ENCODE assay signal across 8 mouse cellular contexts in genomic region chr3:121953049-121953432, GRCm38 (mm10). TPM values are rescaled to one million over a fixed set of nuclear protein-coding genes. Genes with fewer than 3 reads are reported as not detected.
DNase-seq lines count a peak whose midpoint lies in the region; ATAC-seq and TF ChIP-seq lines count a peak whose summit lies in the region.

No protein-coding gene starts in this region.

- H3K27ac ChIP-seq in hindbrain, embryonic 11.5 days (ENCODE audit: low read depth, low read length): no peak overlapping the region
- H3K27ac ChIP-seq in lung, embryonic 16.5 days (ENCODE audit: low read length): peak overlapping the region; percentile 89

- CTCF ChIA-PET in Patski (lab: Charles Lee): interaction anchor here (1.0 to 1.4 kb wide), 2 partner anchors 15 to 49 kb away, joined by 3 to 6 read pairs; no protein-coding TSS in a partner anchor

- WGBS in hindbrain, embryonic 11.5 days: 1% methylated on average over 28 of the region's 44 CpGs
- WGBS in lung, embryonic 16.5 days: under 1% methylated on average over 35 of the region's 44 CpGs

- H3K9me3 ChIP-seq in hindbrain, embryonic 11.5 days (ENCODE audit: control insufficient read depth, low read length): no peaks in the 10 kb centered on the region
- peaks cover 2% of the 10 kb centered on the region; the same call in 1 of the 2 replicates for H3K9me3 ChIP-seq in lung, embryonic 16.5 days (ENCODE audit: control insufficient read depth, low read length)

- TF ChIP-seq CTCF in Patski (IDR thresholded peaks at IDR 0.05): no peak

- ATAC-seq in Patski: peak; percentile 86
- peak; percentile 94 for ATAC-seq in hindbrain, embryonic 11.5 days (ENCODE audit: low FRiP score)
- peak; percentile 97 for ATAC-seq in lung, embryonic 16.5 days (ENCODE audit: low read depth)

- no peaks in the 10 kb centered on the region for H3K36me3 ChIP-seq in hindbrain, embryonic 11.5 days (ENCODE audit: control insufficient read depth, insufficient read depth, low read length)
- H3K36me3 ChIP-seq in lung, embryonic 16.5 days (ENCODE audit: control insufficient read depth, insufficient read depth, low read length): no peaks in the 10 kb centered on the region

- H3K9ac ChIP-seq in hindbrain, embryonic 11.5 days (ENCODE audit: low read depth, low read length): peak overlapping the region; percentile 54
- peak overlapping the region; percentile 90 for H3K9ac ChIP-seq in lung, embryonic 16.5 days (ENCODE audit: low read length)

- in situ Hi-C loops in Patski (cut with MboI; ENCODE audit: low pct_unique_long_range_greater_than_20kb): no loop called here

- H3K4me1 ChIP-seq in hindbrain, embryonic 11.5 days (replicated peaks; ENCODE audit: control insufficient read depth, insufficient read depth, low read length): no peaks in the 10 kb centered on the region
- H3K4me1 ChIP-seq in lung, embryonic 16.5 days (replicated peaks; ENCODE audit: control insufficient read depth, insufficient read depth, low read length): peaks cover 13% of the 10 kb centered on the region; the same call in 1 of the 2 replicates

- peak overlapping the region; percentile 89 for H3K4me2 ChIP-seq in hindbrain, embryonic 11.5 days (replicated peaks; ENCODE audit: low read depth, low read length)
- H3K4me2 ChIP-seq in lung, embryonic 16.5 days (ENCODE audit: low read depth, low read length): peak overlapping the region; percentile 62

- no peaks in the 10 kb centered on the region for H3K27me3 ChIP-seq in Patski
- peaks cover 9% of the 10 kb centered on the region for H3K27me3 ChIP-seq in hindbrain, embryonic 11.5 days (ENCODE audit: control insufficient read depth, insufficient read depth, low read length)
- no peaks in the 10 kb centered on the region for H3K27me3 ChIP-seq in lung, embryonic 16.5 days (ENCODE audit: control insufficient read depth, insufficient read depth, low read depth, low read length)

- peak overlapping the region; percentile 56 for H3K4me3 ChIP-seq in hindbrain, embryonic 11.5 days (ENCODE audit: low read depth, low read length)
- peak overlapping the region; percentile 85 for H3K4me3 ChIP-seq in lung, embryonic 16.5 days (ENCODE audit: low read length)

- POLR2A ChIA-PET in Patski (lab: Charles Lee): interaction anchor here (1.1 to 1.9 kb wide), 4 partner anchors 12 to 66 kb away, joined by 3 to 5 read pairs (median 4); no protein-coding TSS in a partner anchor

- no peak for DNase-seq in Patski (ENCODE audit: low read depth, low spot score)
- DNase-seq in cerebellum, postnatal 10 days: peak; percentile 92 to 93
- DNase-seq in frontal cortex, postnatal 14 days (ENCODE audit: low spot score in 2 of 2): peak; percentile 46 to 56
- DNase-seq in hindbrain, embryonic 11.5 days (ENCODE audit: low spot score): peak; percentile 81
- DNase-seq in layer of hippocampus, adult 9-11 months: peak; percentile 62
- DNase-seq in ovary, postnatal 14 days (ENCODE audit: low spot score): peak; percentile 92
- peak; percentile 53 for DNase-seq in thymus, postnatal 0 days (ENCODE audit: low spot score)

RNA-seq across cellular contexts. Expression of gene Arhgap29, which starts 0.7 kb away (rescaled TPM):
- 129 TPM for polyA plus RNA-seq in Patski (2021)
- 36.1 and 38.8 TPM in 2 replicates for polyA plus RNA-seq in hindbrain, embryonic 11.5 days (2014; fragmentation: Nextera tagmentation; extraction: Ambion mirVana)
- 64.6 and 65.6 TPM in 2 replicates for polyA plus RNA-seq in lung, embryonic 16.5 days (2015; fragmentation: Nextera tagmentation; extraction: Ambion mirVana)
- 3.4 and 4.9 TPM in 2 replicates for polyA plus RNA-seq in thymus, postnatal 0 days (2015; fragmentation: Nextera tagmentation; extraction: Ambion mirVana)
